Mouse (Mus musculus): ENCODE data around the gene Lrrc43.

DNA sequence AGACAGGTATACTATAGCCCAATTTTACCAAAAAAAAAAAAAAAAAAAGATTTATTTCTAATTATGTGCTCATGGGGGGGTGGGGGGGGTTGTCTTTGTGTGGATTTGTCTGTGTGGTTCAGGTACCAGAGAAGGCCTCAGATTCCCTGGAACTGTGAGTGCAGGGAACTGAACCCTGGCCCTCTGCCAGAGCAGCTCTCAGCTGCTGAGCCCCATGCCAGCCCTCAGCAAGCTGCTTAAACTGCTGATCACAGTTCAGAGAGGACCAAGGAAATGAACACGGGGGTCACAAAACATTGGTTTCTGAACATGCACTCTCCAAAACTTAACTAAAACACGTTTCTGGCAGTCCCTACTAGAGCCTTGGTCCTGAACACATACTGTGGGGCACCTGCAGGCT lies 67.3 kb downstream of the Lrrc43 start:
- TF ChIP-seq TAL1 (IDR thresholded peaks at IDR 0.05; ENCODE audit: low read length) (no peak), GATA1 (IDR thresholded peaks at IDR 0.05; ENCODE audit: low read length) (no peak)
